Mouse (Mus musculus) c-Kit-positive CD71-positive TER-119-negative erythroid progenitor cells, embryonic 14.5 days (primary cell): ENCODE measurements around the gene 1700088E04Rik.

Experiments
- DNase-seq: peaks from one replicate; pipeline ENCODE4 v3.0.0-alpha.2; 2013; ENCODE audit warnings: low read depth

The 1700088E04Rik gene

DNA sequence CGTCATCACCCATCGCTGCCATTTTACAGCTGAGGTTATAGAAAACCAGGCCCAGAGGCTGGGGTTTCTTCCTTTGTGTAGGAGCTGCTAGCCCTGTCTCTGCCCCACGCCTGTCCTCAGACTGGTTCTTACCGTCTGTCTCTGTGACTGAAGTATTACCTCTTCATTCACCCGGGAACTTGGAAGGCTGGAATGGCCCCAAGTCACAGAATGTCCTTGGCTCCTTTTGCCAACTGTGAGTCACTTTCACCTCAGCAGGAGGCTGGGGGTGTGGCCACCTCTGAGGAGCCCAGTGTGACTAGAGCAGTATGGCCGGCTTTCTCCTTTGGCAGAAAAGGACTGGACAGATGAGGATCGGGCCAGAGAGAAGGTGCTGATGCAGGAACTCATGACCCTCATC lies 9.6 kb downstream of the 1700088E04Rik start:
- DNase-seq, result no peak

- DNase-seq, result no peak
Measured at GRCm38 (mm10) chr15:79130782-79131181, 10.3 kb downstream of the 1700088E04Rik start.

DNA sequence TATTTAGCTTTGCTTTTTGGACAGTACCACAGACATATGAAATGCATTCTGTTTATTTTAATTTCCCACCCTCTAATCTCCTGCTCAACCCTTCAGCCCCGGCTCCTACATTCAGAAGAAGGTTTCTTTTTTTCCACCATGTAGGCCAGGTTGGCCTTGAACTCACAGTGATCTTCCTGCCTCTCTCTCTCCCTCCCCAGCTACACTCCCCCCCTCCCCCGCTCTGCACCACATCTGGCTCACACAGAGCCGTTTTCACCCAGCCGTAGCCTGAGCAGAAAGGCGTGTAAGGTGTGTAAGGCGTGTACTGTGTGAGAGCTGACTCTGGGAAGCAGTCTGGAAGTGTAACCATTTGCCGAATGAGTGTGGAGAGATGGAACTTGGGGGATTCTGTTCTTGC lies 11.7 kb downstream of the 1700088E04Rik start:
- no peak for DNase-seq

DNA sequence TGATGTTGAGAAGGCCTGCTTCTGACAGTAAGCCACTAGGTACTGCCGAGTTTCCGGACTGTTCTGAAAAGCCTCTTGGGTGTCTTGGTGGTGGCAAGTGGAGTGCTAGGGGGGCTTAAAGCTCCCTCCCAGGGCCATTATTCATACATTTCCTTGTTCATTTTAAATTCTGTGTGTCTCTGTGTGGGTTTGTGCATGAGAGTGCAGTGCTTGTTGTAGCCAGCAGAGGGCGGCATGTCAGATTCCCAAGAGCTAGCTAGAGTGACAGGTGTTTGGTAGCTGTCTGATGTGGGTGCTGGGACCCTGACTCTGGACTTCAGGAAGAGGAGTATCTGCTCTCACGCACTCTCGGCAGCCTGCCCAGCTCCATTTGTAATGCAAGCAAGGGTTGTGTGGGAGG lies 12.8 kb downstream of the 1700088E04Rik start:
- no peak for DNase-seq

- DNase-seq, result no peak
Measured at GRCm38 (mm10) chr15:79127101-79127500, 14.0 kb downstream of the 1700088E04Rik start.

DNA sequence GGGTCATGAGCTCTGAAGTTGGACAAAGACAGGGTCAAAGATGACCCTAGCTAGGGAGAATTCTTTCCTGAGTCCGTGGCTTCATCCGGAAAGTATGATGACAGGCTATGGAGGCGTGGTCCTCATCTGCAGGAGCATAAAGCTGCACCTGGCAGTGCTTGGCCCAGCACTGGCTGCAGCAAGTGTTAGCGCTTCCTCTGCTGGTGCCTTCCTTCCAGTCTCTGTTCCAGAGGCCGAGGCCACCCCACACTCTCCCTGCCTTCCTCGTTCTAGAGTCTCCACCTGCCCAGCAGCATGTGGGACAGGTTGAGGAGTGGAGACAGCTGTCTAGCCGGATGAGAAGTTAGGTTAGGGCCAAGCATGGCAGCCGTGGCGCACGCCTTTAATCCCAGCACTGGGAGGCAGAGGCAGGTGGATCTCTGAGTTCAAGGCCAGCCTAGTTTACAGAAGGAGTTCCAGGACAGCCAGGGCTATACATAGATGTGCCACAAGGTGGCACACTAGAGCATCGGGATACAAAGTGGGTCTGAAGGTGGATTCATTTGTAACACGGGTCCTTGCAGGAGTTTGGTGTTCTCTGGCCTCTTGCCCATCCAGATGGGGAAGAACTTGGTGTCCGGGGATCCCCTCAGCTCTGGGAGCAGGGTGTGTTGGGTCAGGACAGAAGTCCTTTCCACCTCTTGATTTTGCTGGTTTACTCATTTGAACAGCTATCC lies 14.7 kb downstream of the 1700088E04Rik start:
- DNase-seq, result no peak

- DNase-seq, result no peak
Measured at GRCm38 (mm10) chr15:79124331-79124875, 16.6 kb downstream of the 1700088E04Rik start.

DNA sequence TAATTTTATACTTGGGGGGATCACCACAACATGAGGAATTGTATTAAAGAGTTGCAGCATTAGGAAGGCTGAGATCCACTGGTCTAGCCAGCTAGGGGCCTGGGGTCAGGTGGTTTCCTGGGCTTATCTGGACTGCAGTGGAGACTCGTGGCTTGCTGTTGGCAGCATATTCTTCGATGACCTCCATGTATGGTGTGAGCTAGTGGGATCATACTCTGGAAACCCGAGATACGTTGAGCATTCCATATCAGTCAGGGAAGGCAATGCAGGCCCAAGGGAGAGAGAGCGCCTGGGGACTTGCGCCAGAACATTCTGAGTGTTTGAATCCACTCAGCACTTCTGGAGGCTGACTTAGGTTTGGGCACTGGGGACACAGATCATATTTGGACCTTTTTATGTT lies 17.3 kb downstream of the 1700088E04Rik start:
- no peak for DNase-seq

GRCm38 (mm10) chr15:79122546-79122945 lies 18.5 kb downstream of the 1700088E04Rik start:
- DNase-seq, result no peak

GRCm38 (mm10) chr15:79122119-79122518 lies 18.9 kb downstream of the 1700088E04Rik start:
- no peak for DNase-seq

- no peak for DNase-seq
Measured at GRCm38 (mm10) chr15:79119491-79119890, 21.6 kb downstream of the 1700088E04Rik start.

- no peak for DNase-seq
Measured at GRCm38 (mm10) chr15:79115276-79115675, 25.8 kb downstream of the 1700088E04Rik start.

- no peak for DNase-seq
Measured at GRCm38 (mm10) chr15:79111774-79112173, 29.3 kb downstream of the 1700088E04Rik start.

DNA sequence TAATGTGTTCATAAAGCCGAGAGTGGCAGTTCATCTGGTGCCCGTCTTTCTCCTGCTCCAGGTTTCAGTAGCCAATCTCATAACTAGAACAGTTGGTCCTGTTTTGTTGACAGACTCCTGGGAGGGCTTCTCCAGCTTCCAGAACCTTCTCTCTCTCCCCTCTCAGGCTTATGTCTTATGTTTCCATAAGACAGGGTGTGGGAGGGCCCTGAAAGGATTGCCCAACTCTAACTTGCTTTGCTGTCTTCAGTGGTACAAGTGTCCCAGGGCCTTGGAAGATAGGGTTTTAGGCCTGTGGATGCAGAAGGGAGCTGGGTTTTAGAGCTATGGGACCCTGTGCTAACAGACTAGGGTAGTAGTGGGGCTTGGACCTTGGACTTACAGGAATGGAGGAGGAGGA lies 30.5 kb downstream of the 1700088E04Rik start:
- DNase-seq, result no peak

DNA sequence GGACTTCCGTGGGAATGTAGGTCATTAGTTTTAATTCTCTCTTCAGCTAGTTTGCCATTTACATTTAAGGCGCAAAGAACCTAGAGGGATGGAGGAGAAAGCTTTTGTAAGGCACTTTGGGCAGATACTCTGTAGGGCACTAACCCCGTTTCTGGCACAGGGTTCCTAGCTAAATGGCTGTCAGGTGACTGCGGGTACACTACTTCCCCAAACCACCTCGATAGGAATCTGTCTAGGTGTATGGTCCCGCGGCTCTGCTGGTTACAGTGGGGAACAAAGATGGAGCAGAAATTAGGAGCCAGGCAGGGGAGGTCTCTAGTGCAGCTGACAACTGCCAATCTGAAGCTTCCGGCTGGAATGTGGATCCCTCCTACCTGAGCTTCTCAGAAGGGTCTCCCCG lies 31.0 kb downstream of the 1700088E04Rik start:
- DNase-seq, result no peak

- DNase-seq, result no peak
Measured at GRCm38 (mm10) chr15:79109321-79109934, 31.6 kb downstream of the 1700088E04Rik start.

DNA sequence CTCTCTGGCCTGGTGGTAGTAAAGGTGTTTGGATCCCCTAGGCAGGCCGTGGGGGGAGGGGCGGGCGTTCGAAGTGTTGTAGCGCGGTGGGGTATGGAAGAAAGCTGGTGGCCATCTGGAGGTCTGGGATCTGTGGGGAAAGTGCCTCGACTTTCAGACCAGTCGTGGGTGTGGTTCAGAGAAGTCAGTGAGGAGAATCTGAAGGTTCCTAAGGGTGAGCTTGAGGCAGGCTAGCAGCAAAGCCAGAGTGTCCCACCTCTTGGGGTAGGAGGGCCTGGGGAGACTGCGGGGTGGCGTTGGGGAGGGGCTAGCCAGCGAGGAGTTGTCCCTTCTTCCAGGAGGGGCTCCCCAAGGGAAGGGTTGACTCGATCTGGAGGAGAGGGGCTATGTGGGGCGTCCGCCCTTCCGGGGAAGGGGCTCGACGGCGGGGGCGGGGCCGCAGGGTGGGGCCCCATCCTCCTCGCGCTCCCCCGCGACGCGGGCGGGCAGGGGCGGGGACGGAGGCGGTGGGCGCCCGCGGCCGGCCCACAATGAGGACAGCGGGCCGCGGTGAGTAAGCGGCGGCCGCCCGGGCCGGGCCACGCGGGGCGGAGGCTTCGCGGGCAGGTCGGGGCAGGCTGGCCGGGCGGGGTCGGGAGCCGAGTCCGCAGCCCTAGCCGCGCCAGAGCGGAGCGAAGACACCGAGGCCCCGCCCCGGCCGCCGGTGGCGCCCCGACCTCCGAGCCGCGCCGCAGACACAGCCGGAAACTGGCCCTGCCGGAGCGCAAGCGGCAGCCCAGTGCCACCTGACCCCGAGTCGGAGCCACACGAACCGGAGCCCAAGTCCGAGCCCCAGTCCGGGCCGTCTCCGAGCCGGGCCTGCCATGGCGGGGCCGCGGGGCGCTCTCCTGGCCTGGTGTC lies 32.4 kb downstream of the 1700088E04Rik start, which contains the start of gene Micall1:
Gene Micall1 (plus strand): TSS at position 478 of the 900 bp plus-strand sequence.
- DNase-seq, result no peak

- no peak for DNase-seq
Measured at GRCm38 (mm10) chr15:79107966-79108365, 33.1 kb downstream of the 1700088E04Rik start.

DNA sequence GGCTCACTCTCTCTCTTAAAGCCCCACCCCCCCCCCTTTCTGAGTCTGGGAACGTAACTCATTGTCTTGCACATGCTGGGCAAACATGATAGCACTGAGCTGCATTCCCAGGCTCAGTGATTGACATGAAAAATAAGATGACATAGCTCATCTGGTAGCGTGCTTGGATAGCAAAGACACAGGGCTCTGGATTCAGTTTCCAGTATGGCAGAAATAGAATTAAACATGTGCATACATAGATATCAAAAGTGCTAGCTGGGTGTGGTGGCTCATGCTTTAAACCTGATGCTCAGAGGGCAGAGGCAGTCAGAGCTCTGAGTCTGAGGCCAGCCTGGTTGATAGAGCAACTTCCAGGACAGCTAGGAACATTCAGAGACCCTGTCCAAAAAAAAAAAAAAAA lies 35.2 kb downstream of the 1700088E04Rik start:
- DNase-seq, result peak; percentile 63

GRCm38 (mm10) chr15:79103264-79103663 lies 37.8 kb downstream of the 1700088E04Rik start:
- DNase-seq, result no peak

GRCm38 (mm10) chr15:79101531-79101930 lies 39.5 kb downstream of the 1700088E04Rik start:
- no peak for DNase-seq

- DNase-seq, result no peak
Measured at GRCm38 (mm10) chr15:79100391-79100790, 40.7 kb downstream of the 1700088E04Rik start.
